Mouse (Mus musculus): ENCODE measurements at regions not wholly inside any gene's neighbourhood (a gene's known extent, or its start where the extent isn't known, plus 50 kb on each side); places are given as distances from the start of the nearest gene placed in this dataset.

DNA sequence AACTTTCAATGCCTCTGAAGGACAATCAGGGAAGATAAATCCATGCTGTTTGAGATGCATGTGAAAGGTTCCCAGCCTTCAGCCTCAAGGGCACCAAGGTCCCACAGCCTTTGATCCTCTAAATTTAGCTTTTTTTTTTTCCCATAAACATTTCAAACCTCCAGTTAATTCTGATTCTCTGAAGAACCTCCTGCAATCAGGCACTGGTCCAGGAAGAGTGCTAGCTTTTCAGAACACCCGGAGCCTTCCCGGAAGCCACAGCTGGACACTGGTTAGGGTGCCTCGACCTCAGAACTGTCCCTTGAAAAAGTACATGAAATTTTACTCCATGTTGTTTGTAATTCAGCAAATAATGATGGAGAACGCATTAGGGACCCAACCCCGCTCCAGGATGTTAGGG lies 348.9 kb downstream of the Prdm2 start:
- Histone ChIP-seq H3K79me2 (replicated peaks; ENCODE audit: control insufficient read depth, extremely low read depth, insufficient read depth, poor library complexity, severe bottlenecking) (no peaks in the 10 kb centered on the region), H3K9me3 (replicated peaks; ENCODE audit: low read length) (peaks cover 93% of the 10 kb centered on the region), H3K4me2 (ENCODE audit: insufficient read depth, low read depth, poor library complexity, severe bottlenecking) (no peak overlapping the region), H3K4me1 (ENCODE audit: control insufficient read depth in 1 of 2, insufficient read depth in 2 of 2) (no peaks in the 10 kb centered on the region), H3K36me3 (replicated peaks in 1 of 2; ENCODE audit: control insufficient read depth in 1 of 2, insufficient read depth in 1 of 2, low read length in 1 of 2) (no peaks in the 10 kb centered on the region), H3K27ac (ENCODE audit: insufficient read depth, low read depth) (no peak overlapping the region), H3K9ac (ENCODE audit: insufficient read depth, low read depth) (no peak overlapping the region), H3K27me3 (replicated peaks) (no peaks in the 10 kb centered on the region), H3K4me3 (replicated peaks in 1 of 3; ENCODE audit: low read depth in 2 of 3, low read length in 2 of 3, poor library complexity in 1 of 3) (no peak overlapping the region)
- no peak for TF ChIP-seq RCOR1 (conservative IDR thresholded peaks at IDR 0.05; ENCODE audit: low read depth, low read length)
- no peak for TF ChIP-seq MAFK (IDR thresholded peaks at IDR 0.05; ENCODE audit: insufficient replicate concordance, low read length)
- TF ChIP-seq ZNF384 (IDR thresholded peaks at IDR 0.05; ENCODE audit: low read depth, low read length) = no peak
- no peak for TF ChIP-seq POLR2AphosphoS2 (IDR thresholded peaks at IDR 0.05; ENCODE audit: low read depth, low read length)
- no peak for TF ChIP-seq ELF1 (IDR thresholded peaks at IDR 0.05; ENCODE audit: low read depth, low read length)
- no peak for TF ChIP-seq JUND (conservative IDR thresholded peaks at IDR 0.05; ENCODE audit: low read depth, low read length)
- TF ChIP-seq MXI1 (IDR thresholded peaks at IDR 0.05; ENCODE audit: low read depth, low read length) = no peak
- TF ChIP-seq CTCF (conservative IDR thresholded peaks at IDR 0.05 in 1 of 2, IDR thresholded peaks at IDR 0.05 in 1 of 2; ENCODE audit: low read depth in 2 of 2, low read length in 2 of 2) = no peak
- no peak for TF ChIP-seq MAX (IDR thresholded peaks at IDR 0.05; ENCODE audit: low read length)
- TF ChIP-seq NRF1 (IDR thresholded peaks at IDR 0.05; ENCODE audit: low read depth, low read length) = no peak
- TF ChIP-seq CHD2 (IDR thresholded peaks at IDR 0.05; ENCODE audit: low read length) = no peak
- no peak for TF ChIP-seq EP300 (IDR thresholded peaks at IDR 0.05; ENCODE audit: low read length)
- no peak for TF ChIP-seq E2F4 (IDR thresholded peaks at IDR 0.05; ENCODE audit: insufficient replicate concordance, low read depth, low read length)
- dilution Hi-C loops (cut with MboI; ENCODE audit: extremely low pct_ligation_motif_present, extremely low pct_unique_long_range_greater_than_20kb, low sequenced_read_pairs) = no loop called here
- in situ Hi-C loops (cut with MboI; ENCODE audit: low pct_ligation_motif_present, low pct_unique_long_range_greater_than_20kb, low sequenced_read_pairs) = no loop called here
- no peak for DNase-seq (ENCODE audit: extremely low read depth)

DNA sequence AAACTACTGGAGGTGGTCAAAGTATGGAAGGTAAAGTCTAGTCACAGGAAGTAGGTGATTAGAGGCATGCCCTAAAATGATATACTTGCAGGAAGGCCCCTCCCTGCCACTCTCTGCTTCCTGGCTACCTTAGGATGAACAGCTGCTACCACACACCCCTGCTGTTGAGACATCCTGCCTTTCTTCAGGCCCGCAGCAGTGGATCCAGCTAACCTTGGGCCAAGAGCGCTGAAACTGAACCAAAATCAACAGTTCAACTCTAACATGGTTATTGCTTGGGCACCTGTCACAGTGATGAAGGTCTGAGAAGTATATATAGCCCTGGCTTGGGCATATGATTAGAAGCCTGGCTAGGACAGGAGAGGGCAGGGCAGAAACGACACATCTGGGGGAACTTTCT lies 352.4 kb downstream of the Prdm2 start:
- Histone ChIP-seq H3K9ac (ENCODE audit: insufficient read depth, low read depth) (no peak overlapping the region), H3K27ac (ENCODE audit: insufficient read depth, low read depth) (no peak overlapping the region), H3K4me2 (ENCODE audit: insufficient read depth, low read depth, poor library complexity, severe bottlenecking) (no peak overlapping the region), H3K4me1 (ENCODE audit: control insufficient read depth in 1 of 2, insufficient read depth in 2 of 2) (no peaks in the 10 kb centered on the region), H3K79me2 (replicated peaks; ENCODE audit: control insufficient read depth, extremely low read depth, insufficient read depth, poor library complexity, severe bottlenecking) (no peaks in the 10 kb centered on the region), H3K4me3 (replicated peaks in 1 of 3; ENCODE audit: low read depth in 2 of 3, low read length in 2 of 3, poor library complexity in 1 of 3) (no peak overlapping the region), H3K36me3 (replicated peaks in 1 of 2; ENCODE audit: control insufficient read depth in 1 of 2, insufficient read depth in 1 of 2, low read length in 1 of 2) (no peaks in the 10 kb centered on the region), H3K9me3 (replicated peaks; ENCODE audit: low read length) (peaks cover 88% of the 10 kb centered on the region), H3K27me3 (replicated peaks) (no peaks in the 10 kb centered on the region)
- dilution Hi-C loops (cut with MboI; ENCODE audit: extremely low pct_ligation_motif_present, extremely low pct_unique_long_range_greater_than_20kb, low sequenced_read_pairs) (no loop called here), in situ Hi-C loops (cut with MboI; ENCODE audit: low pct_ligation_motif_present, low pct_unique_long_range_greater_than_20kb, low sequenced_read_pairs) (no loop called here)
- no peak for TF ChIP-seq POLR2AphosphoS2 (IDR thresholded peaks at IDR 0.05; ENCODE audit: low read depth, low read length)
- TF ChIP-seq MYC (IDR thresholded peaks at IDR 0.05; ENCODE audit: low read depth, low read length) = no peak
- no peak for TF ChIP-seq ZKSCAN1 (IDR thresholded peaks at IDR 0.05; ENCODE audit: borderline replicate concordance, low read depth, low read length)
- TF ChIP-seq BHLHE40 (IDR thresholded peaks at IDR 0.05; ENCODE audit: low read depth, low read length) = no peak
- no peak for TF ChIP-seq MEF2A (IDR thresholded peaks at IDR 0.05; ENCODE audit: borderline replicate concordance, low read depth, low read length)
- no peak for DNase-seq (ENCODE audit: extremely low read depth)

All from CH12.LX (cell line).